Mouse (Mus musculus): ENCODE measurements around the gene Lsm11. TPM values are rescaled to one million over a fixed set of nuclear protein-coding genes. Genes with fewer than 3 reads are reported as not detected.

Gene Lsm11
- polyA plus RNA-seq, 1 experiment from 2014 or later: 5.2 TPM

GRCm38 (mm10) chr11:45906109-45906786 is 38.5 kb downstream of the Lsm11 start:
- WGBS: 90% methylated on average over 8 of the region's 8 CpGs
- H3K9me3 ChIP-seq (replicated peaks): no peaks in the 10 kb centered on the region
- no peak overlapping the region for H3K4me2 ChIP-seq (replicated peaks)

GRCm38 (mm10) chr11:45900233-45901015 is 44.3 kb downstream of the Lsm11 start:
- 64% methylated on average over 11 of the region's 11 CpGs for WGBS
- no peak overlapping the region for H3K9ac ChIP-seq
- no peak; the same call in 1 of the 2 replicates for ATAC-seq (ENCODE audit: insufficient number of reproducible peaks, low FRiP score, low TSS enrichment, low read depth)
- H3K36me3 ChIP-seq: peaks cover 48% of the 10 kb centered on the region
- H3K4me1 ChIP-seq: no peaks in the 10 kb centered on the region
- H3K9me3 ChIP-seq (replicated peaks): no peaks in the 10 kb centered on the region
- no peaks in the 10 kb centered on the region for H3K27me3 ChIP-seq
- H3K4me2 ChIP-seq (replicated peaks): no peak overlapping the region
- H3K4me3 ChIP-seq (replicated peaks): no peak overlapping the region
- H3K27ac ChIP-seq (replicated peaks): no peak overlapping the region

More at GRCm38 (mm10) chr11:45906109-45906786, 38.5 kb downstream of the Lsm11 start:
- Histone ChIP-seq H3K9ac (no peak overlapping the region), H3K27me3 (no peaks in the 10 kb centered on the region), H3K4me1 (no peaks in the 10 kb centered on the region), H3K4me3 (replicated peaks) (no peak overlapping the region), H3K36me3 (peaks cover 75% of the 10 kb centered on the region), H3K27ac (replicated peaks) (no peak overlapping the region)
- ATAC-seq (ENCODE audit: insufficient number of reproducible peaks, low FRiP score, low TSS enrichment, low read depth): no peak

GRCm38 (mm10) chr11:45897392-45897791 is 47.3 kb downstream of the Lsm11 start:
- Histone ChIP-seq H3K4me1 (no peaks in the 10 kb centered on the region), H3K36me3 (peaks cover 57% of the 10 kb centered on the region), H3K9me3 (replicated peaks) (no peaks in the 10 kb centered on the region), H3K4me3 (replicated peaks) (no peak overlapping the region), H3K9ac (no peak overlapping the region), H3K4me2 (replicated peaks) (no peak overlapping the region), H3K27me3 (no peaks in the 10 kb centered on the region), H3K27ac (replicated peaks) (no peak overlapping the region)
- 77% methylated on average over 2 of the region's 2 CpGs for WGBS
- no peak for ATAC-seq (ENCODE audit: insufficient number of reproducible peaks, low FRiP score, low TSS enrichment, low read depth)

- Histone ChIP-seq H3K4me1 (no peaks in the 10 kb centered on the region), H3K36me3 (peaks cover 78% of the 10 kb centered on the region), H3K9ac (no peak overlapping the region), H3K27ac (replicated peaks) (no peak overlapping the region), H3K27me3 (no peaks in the 10 kb centered on the region), H3K4me2 (replicated peaks) (no peak overlapping the region), H3K9me3 (replicated peaks) (no peaks in the 10 kb centered on the region), H3K4me3 (replicated peaks) (no peak overlapping the region)
- WGBS: 96% methylated on average over 5 of the region's 5 CpGs
- ATAC-seq (ENCODE audit: insufficient number of reproducible peaks, low FRiP score, low TSS enrichment, low read depth): no peak
These were observed 51.8 kb downstream of the Lsm11 start for GRCm38 (mm10) chr11:45892861-45893360.

GRCm38 (mm10) chr11:45890423-45890822 is 54.3 kb downstream of the Lsm11 start:
- no peaks in the 10 kb centered on the region for H3K9me3 ChIP-seq (replicated peaks)
- peaks cover 89% of the 10 kb centered on the region for H3K36me3 ChIP-seq
- WGBS: 91% methylated on average over 20 of the region's 20 CpGs
- no peaks in the 10 kb centered on the region for H3K27me3 ChIP-seq
- no peak overlapping the region for H3K9ac ChIP-seq
- no peak overlapping the region for H3K4me3 ChIP-seq (replicated peaks)
- no peaks in the 10 kb centered on the region for H3K4me1 ChIP-seq
- no peak overlapping the region for H3K4me2 ChIP-seq (replicated peaks)
- H3K27ac ChIP-seq (replicated peaks): no peak overlapping the region
- no peak for ATAC-seq (ENCODE audit: insufficient number of reproducible peaks, low FRiP score, low TSS enrichment, low read depth)

GRCm38 (mm10) chr11:45889981-45890380 is 54.8 kb downstream of the Lsm11 start:
- H3K9ac ChIP-seq: no peak overlapping the region
- H3K4me2 ChIP-seq (replicated peaks): no peak overlapping the region
- WGBS: 87% methylated on average over 3 of the region's 3 CpGs
- H3K4me1 ChIP-seq: no peaks in the 10 kb centered on the region
- H3K4me3 ChIP-seq (replicated peaks): no peak overlapping the region
- no peaks in the 10 kb centered on the region for H3K27me3 ChIP-seq
- H3K36me3 ChIP-seq: peaks cover 88% of the 10 kb centered on the region
- ATAC-seq (ENCODE audit: insufficient number of reproducible peaks, low FRiP score, low TSS enrichment, low read depth): no peak
- no peak overlapping the region for H3K27ac ChIP-seq (replicated peaks)
- H3K9me3 ChIP-seq (replicated peaks): no peaks in the 10 kb centered on the region

- peaks cover 79% of the 10 kb centered on the region for H3K36me3 ChIP-seq
These were observed 56.2 kb downstream of the Lsm11 start for GRCm38 (mm10) chr11:45888471-45889030.

GRCm38 (mm10) chr11:45886596-45886995 is 58.1 kb downstream of the Lsm11 start:
- H3K27ac ChIP-seq (replicated peaks): no peak overlapping the region
- peaks cover 64% of the 10 kb centered on the region for H3K36me3 ChIP-seq
- peaks cover 12% of the 10 kb centered on the region; the same call in 1 of the 2 replicates for H3K4me1 ChIP-seq
- H3K9ac ChIP-seq: no peak overlapping the region
- no peaks in the 10 kb centered on the region for H3K9me3 ChIP-seq (replicated peaks)
- no peaks in the 10 kb centered on the region for H3K27me3 ChIP-seq
- no peak overlapping the region for H3K4me2 ChIP-seq (replicated peaks)
- WGBS: 85% methylated on average over 5 of the region's 5 CpGs
- ATAC-seq (ENCODE audit: insufficient number of reproducible peaks, low FRiP score, low TSS enrichment, low read depth): peak; percentile 39; the same call in 1 of the 2 replicates
- H3K4me3 ChIP-seq (replicated peaks): no peak overlapping the region

More at GRCm38 (mm10) chr11:45888471-45889030, 56.2 kb downstream of the Lsm11 start:
- no peak overlapping the region for H3K4me2 ChIP-seq (replicated peaks)
- H3K27ac ChIP-seq (replicated peaks): no peak overlapping the region
- H3K9ac ChIP-seq: no peak overlapping the region
- H3K4me3 ChIP-seq (replicated peaks): no peak overlapping the region
- no peaks in the 10 kb centered on the region for H3K9me3 ChIP-seq (replicated peaks)
- H3K27me3 ChIP-seq: no peaks in the 10 kb centered on the region
- no peak for ATAC-seq (ENCODE audit: insufficient number of reproducible peaks, low FRiP score, low TSS enrichment, low read depth)
- WGBS: 84% methylated on average over 9 of the region's 9 CpGs
- peaks cover 4% of the 10 kb centered on the region; the same call in 1 of the 2 replicates for H3K4me1 ChIP-seq

GRCm38 (mm10) chr11:45885606-45886230 is 59.0 kb downstream of the Lsm11 start:
- Histone ChIP-seq H3K27me3 (no peaks in the 10 kb centered on the region), H3K4me3 (replicated peaks) (no peak overlapping the region), H3K36me3 (peaks cover 56% of the 10 kb centered on the region), H3K4me2 (replicated peaks) (no peak overlapping the region), H3K4me1 (peaks cover 16% of the 10 kb centered on the region), H3K9ac (no peak overlapping the region), H3K27ac (replicated peaks) (no peak overlapping the region), H3K9me3 (replicated peaks) (no peaks in the 10 kb centered on the region)
- no peak for ATAC-seq (ENCODE audit: insufficient number of reproducible peaks, low FRiP score, low TSS enrichment, low read depth)
- WGBS: 80% methylated on average over 5 of the region's 5 CpGs

- H3K27ac ChIP-seq (replicated peaks): no peak overlapping the region
- 35% methylated on average over 4 of the region's 4 CpGs for WGBS
- H3K36me3 ChIP-seq: peaks cover 40% of the 10 kb centered on the region
- no peak overlapping the region for H3K9ac ChIP-seq
- no peak overlapping the region for H3K4me2 ChIP-seq (replicated peaks)
- peaks cover 20% of the 10 kb centered on the region for H3K4me1 ChIP-seq
- ATAC-seq (ENCODE audit: insufficient number of reproducible peaks, low FRiP score, low TSS enrichment, low read depth): no peak
- H3K27me3 ChIP-seq: no peaks in the 10 kb centered on the region
- H3K9me3 ChIP-seq (replicated peaks): no peaks in the 10 kb centered on the region
- no peak overlapping the region for H3K4me3 ChIP-seq (replicated peaks)
These were observed 60.7 kb downstream of the Lsm11 start for GRCm38 (mm10) chr11:45884029-45884428.

Measured in embryonic facial prominence, embryonic 15.5 days (tissue).